Mouse (Mus musculus) limb, embryonic 12.5 days (tissue): ENCODE data around the gene Eif4g3. TPM values are rescaled to one million over a fixed set of nuclear protein-coding genes. Genes with fewer than 3 reads are reported as not detected.
"Not testable (repeated sequence)": the region's sequence is repeated elsewhere in the genome, so short reads cannot be mapped to it uniquely, and the experiment has no call there.

Experiments
- ATAC-seq: fragments of 200-750 bp; cut with Nextera tagmentation; 2 replicates; pipeline ENCODE4 v1.8.0; 2017; ENCODE audit warnings: low read depth, moderate TSS enrichment; ENCODE audit not compliant: insufficient number of reproducible peaks, insufficient read depth, low FRiP score, low TSS enrichment
- H3K27ac ChIP-seq: fragments of 300-500 bp; sonication (generic); 2 replicates; pipeline ENCODE4 v1.5.1; 2016; ENCODE audit warnings: mild to moderate bottlenecking, moderate library complexity
- H3K27me3 ChIP-seq: fragments of 300-500 bp; sonication (generic); 2 replicates; pipeline ENCODE4 v1.6.1; 2016; ENCODE audit warnings: mild to moderate bottlenecking, moderate library complexity
- H3K36me3 ChIP-seq: fragments of 300-500 bp; sonication (generic); 2 replicates; pipeline ENCODE4 v1.6.1; 2016; ENCODE audit warnings: mild to moderate bottlenecking, moderate library complexity
- H3K4me1 ChIP-seq: fragments of 300-500 bp; sonication (generic); replicated peaks from 2 replicates; pipeline ENCODE4 v1.6.1; 2016
- H3K4me2 ChIP-seq: fragments of 300-500 bp; sonication (generic); 2 replicates; pipeline ENCODE4 v1.6.1; 2016; ENCODE audit warnings: mild to moderate bottlenecking, moderate library complexity
- H3K4me3 ChIP-seq: fragments of 300-500 bp; sonication (generic); replicated peaks from 2 replicates; pipeline ENCODE4 v1.5.1; 2016; ENCODE audit warnings: mild to moderate bottlenecking
- H3K9ac ChIP-seq: fragments of 300-500 bp; sonication (generic); replicated peaks from 2 replicates; pipeline ENCODE4 v1.6.1; 2016; ENCODE audit warnings: mild to moderate bottlenecking, moderate library complexity
- H3K9me3 ChIP-seq: fragments of 300-500 bp; sonication (generic); 2 replicates; pipeline ENCODE4 v1.6.1; 2016; ENCODE audit warnings: mild to moderate bottlenecking, moderate library complexity
- WGBS: fragments of 180-500 bp; shearing (Covaris S2); methylation state at CpG from one replicate; pipeline ENCODE4 v1.1.7; 2016; 5-methylcytosine and 5-hydroxymethylcytosine counted together
- polyA plus RNA-seq: library from polyadenylated mRNA; unstranded; fragments of >200 nt; fragmentation: Nextera tagmentation; extraction: Ambion mirVana; gene quantifications from 2 replicates; pipeline ENCODE4 v1.2.1, GENCODE M21; 2016

Gene Eif4g3
- polyA plus RNA-seq, 1 experiment from 2014 or later = 48.2 TPM

DNA sequence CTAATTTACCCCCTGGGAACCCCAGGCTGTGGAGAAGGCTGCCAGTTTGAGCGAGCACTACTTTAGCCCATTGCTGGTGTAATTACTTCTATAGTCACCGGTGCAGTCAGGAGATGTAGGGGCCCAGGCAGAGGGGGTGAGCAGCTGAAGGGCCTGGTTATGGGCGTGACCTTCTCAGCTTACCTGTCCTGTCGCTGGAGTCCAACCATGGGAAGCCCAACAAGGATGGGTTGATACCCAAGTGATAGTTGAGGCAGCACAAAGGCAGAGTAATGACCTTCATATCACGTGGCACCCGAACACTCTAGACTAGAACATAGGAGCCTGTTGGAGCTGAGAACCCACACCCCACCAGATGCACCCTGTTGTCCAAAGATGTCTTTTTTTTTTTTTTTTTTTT lies 29.4 kb upstream of the Eif4g3 start:
- Histone ChIP-seq H3K27ac (no peak overlapping the region), H3K4me2 (no peak overlapping the region), H3K36me3 (peaks cover 65% of the 10 kb centered on the region), H3K27me3 (no peaks in the 10 kb centered on the region), H3K4me3 (no peak overlapping the region), H3K9ac (no peak overlapping the region), H3K4me1 (no peaks in the 10 kb centered on the region), H3K9me3 (peaks cover 8% of the 10 kb centered on the region)
- WGBS = 89% methylated on average over 6 of the region's 6 CpGs
- ATAC-seq = no peak

DNA sequence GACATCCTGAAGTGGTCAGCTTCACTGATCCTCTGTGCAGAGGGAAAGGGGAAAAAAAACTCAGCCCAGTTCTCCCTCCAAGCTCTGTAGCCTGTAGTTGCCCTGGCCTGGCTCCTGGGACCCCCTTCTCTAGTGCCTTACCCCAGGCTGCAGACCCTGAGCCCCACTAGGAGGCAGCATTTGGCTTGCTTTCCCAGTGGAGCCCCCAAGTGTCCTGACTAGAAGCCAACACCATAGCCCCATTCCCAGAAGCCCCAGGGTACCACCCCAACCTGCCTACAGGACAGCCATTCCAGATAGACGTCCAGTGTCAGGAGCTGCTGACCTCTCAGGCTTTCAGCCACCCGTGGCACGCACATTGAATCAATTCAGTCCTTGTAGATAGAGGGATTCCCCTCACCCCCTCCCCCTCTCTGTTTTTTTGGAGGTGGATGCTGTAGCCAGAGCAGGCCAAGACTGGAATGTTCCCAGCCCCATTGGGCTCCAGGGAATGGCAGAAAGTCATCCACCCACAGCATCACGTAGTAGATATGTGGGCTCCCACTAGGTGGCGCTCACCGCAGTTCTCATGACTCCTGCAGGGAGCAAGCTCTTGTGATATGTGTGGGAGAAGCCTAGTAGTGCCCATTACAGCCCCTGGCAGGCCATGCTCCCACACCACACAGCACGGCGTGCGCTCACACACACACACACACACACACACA lies 28.8 kb upstream of the Eif4g3 start:
- no peak overlapping the region for H3K4me2 ChIP-seq
- peaks cover 59% of the 10 kb centered on the region for H3K36me3 ChIP-seq
- 65% methylated on average over 9 of the region's 9 CpGs for WGBS
- H3K27me3 ChIP-seq = no peaks in the 10 kb centered on the region
- ATAC-seq = no peak
- no peak overlapping the region for H3K9ac ChIP-seq
- no peak overlapping the region for H3K4me3 ChIP-seq
- H3K27ac ChIP-seq = no peak overlapping the region
- H3K4me1 ChIP-seq = no peaks in the 10 kb centered on the region
- peaks cover 8% of the 10 kb centered on the region for H3K9me3 ChIP-seq

DNA sequence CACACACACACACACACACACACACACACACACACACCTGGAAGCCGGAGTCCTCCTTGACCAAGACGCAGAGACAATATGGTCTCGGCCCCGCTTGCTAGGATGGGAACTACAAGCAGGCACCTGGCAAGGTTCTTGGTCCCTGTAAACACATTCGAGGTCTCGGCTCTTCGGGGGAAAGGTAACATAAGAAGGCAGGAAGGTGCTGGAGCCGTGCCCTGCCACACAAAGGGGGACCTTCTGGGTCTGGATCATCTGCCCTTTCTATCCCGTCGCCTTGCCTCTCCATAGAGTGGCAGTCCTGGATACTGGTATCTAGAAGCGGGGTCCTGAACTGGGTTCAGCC lies 28.3 kb upstream of the Eif4g3 start:
- no peak overlapping the region for H3K4me2 ChIP-seq
- no peak for ATAC-seq
- H3K27ac ChIP-seq = no peak overlapping the region
- H3K4me3 ChIP-seq = no peak overlapping the region
- 95% methylated on average over 11 of the region's 11 CpGs for WGBS
- no peak overlapping the region for H3K9ac ChIP-seq
- H3K4me1 ChIP-seq = no peaks in the 10 kb centered on the region
- H3K9me3 ChIP-seq = peaks cover 3% of the 10 kb centered on the region
- H3K36me3 ChIP-seq = peaks cover 54% of the 10 kb centered on the region
- no peaks in the 10 kb centered on the region for H3K27me3 ChIP-seq

DNA sequence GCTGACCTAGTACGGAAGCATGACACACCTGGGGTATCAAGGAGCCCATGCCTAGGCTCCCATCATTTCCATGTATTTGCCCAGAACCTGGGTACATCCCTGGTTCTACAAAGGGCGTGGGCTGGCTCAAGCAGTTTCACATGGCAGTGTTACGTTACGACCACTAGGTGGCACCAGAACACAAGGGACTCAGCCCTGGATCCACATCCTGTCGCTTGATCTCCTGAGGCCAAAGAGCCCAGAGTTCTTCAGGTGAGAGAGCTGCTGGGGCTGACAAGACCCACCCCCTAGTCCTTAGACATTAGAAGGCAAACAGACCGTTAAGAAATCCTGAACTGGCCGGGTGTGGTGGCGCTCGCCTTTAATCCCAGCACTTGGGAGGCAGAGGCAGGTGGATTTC lies 24.6 kb upstream of the Eif4g3 start:
- Histone ChIP-seq H3K4me2 (no peak overlapping the region), H3K9ac (no peak overlapping the region), H3K9me3 (no peaks in the 10 kb centered on the region), H3K27ac (no peak overlapping the region), H3K27me3 (no peaks in the 10 kb centered on the region), H3K36me3 (peaks cover 20% of the 10 kb centered on the region), H3K4me3 (no peak overlapping the region), H3K4me1 (no peaks in the 10 kb centered on the region)
- ATAC-seq = no peak
- 12% methylated on average over 9 of the region's 9 CpGs for WGBS

DNA sequence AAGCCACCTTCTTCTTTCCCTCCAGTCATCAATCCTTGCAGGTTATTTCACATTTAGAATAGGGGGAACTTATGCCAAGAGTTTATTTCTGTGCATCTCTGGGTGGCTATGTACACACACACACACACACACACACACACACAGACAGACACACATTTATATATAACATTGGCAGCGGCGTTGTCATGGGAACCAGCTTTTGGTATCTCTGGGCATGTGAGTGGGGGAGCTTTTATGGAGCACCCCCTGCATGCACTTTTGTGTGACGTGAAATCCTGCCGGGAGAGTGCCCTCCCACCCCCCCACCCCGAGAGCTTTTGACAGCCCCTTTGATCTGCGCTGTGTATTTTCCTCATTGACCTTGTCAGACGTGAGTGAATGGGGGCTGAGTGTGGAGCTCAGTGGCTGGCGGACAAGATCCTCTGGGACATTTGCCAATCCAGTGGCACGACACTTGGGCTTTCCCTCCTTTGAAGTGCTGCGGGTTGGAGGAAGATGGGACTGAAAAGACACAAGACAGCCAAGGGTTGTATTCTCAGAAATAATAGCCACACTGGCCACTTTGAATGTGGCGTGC lies 22.1 kb upstream of the Eif4g3 start:
- not testable (repeated sequence) for H3K4me1 ChIP-seq, ATAC-seq, H3K27ac ChIP-seq, H3K9me3 ChIP-seq, H3K27me3 ChIP-seq, H3K4me2 ChIP-seq, H3K9ac ChIP-seq, H3K4me3 ChIP-seq, H3K36me3 ChIP-seq
- no CpG with 5 or more reads among the region's 11 CpGs for WGBS

DNA sequence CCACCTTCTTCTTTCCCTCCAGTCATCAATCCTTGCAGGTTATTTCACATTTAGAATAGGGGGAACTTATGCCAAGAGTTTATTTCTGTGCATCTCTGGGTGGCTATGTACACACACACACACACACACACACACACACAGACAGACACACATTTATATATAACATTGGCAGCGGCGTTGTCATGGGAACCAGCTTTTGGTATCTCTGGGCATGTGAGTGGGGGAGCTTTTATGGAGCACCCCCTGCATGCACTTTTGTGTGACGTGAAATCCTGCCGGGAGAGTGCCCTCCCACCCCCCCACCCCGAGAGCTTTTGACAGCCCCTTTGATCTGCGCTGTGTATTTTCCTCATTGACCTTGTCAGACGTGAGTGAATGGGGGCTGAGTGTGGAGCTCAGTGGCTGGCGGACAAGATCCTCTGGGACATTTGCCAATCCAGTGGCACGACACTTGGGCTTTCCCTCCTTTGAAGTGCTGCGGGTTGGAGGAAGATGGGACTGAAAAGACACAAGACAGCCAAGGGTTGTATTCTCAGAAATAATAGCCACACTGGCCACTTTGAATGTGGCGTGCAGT lies 17.9 kb upstream of the Eif4g3 start:
- H3K4me2 ChIP-seq, H3K27ac ChIP-seq, ATAC-seq, H3K36me3 ChIP-seq, H3K9ac ChIP-seq, H3K4me1 ChIP-seq, H3K27me3 ChIP-seq, H3K4me3 ChIP-seq, H3K9me3 ChIP-seq: not testable (repeated sequence)
- WGBS = no CpG with 5 or more reads among the region's 11 CpGs

DNA sequence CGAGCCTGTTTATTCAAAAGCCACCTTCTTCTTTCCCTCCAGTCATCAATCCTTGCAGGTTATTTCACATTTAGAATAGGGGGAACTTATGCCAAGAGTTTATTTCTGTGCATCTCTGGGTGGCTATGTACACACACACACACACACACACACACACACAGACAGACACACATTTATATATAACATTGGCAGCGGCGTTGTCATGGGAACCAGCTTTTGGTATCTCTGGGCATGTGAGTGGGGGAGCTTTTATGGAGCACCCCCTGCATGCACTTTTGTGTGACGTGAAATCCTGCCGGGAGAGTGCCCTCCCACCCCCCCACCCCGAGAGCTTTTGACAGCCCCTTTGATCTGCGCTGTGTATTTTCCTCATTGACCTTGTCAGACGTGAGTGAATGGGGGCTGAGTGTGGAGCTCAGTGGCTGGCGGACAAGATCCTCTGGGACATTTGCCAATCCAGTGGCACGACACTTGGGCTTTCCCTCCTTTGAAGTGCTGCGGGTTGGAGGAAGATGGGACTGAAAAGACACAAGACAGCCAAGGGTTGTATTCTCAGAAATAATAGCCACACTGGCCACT lies 13.7 kb upstream of the Eif4g3 start:
- not testable (repeated sequence) for H3K27ac ChIP-seq, H3K27me3 ChIP-seq, H3K36me3 ChIP-seq, H3K4me2 ChIP-seq, H3K9ac ChIP-seq, H3K4me1 ChIP-seq, H3K4me3 ChIP-seq, ATAC-seq, H3K9me3 ChIP-seq
- no CpG with 5 or more reads among the region's 11 CpGs for WGBS

DNA sequence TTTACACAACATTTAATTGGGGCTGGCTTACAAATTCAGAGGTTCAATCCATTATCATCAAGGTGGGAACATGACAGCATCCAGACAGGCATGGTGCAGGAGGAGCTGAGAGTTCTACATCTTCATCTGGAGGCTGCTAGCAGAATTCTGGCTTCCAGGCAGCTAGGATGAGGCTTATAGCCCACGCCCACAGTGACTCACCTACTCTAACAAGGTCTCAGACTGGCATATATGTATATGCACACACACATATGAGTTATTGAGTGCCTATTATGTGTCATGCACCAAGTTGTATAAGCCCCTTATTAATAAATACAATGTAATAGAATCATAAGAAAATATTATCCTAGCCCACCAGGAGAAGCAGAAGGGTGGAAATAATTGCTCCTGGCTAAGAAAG lies 10.0 kb upstream of the Eif4g3 start:
- H3K4me1 ChIP-seq = no peaks in the 10 kb centered on the region
- H3K27ac ChIP-seq = no peak overlapping the region
- no peak overlapping the region for H3K4me3 ChIP-seq
- no peaks in the 10 kb centered on the region for H3K27me3 ChIP-seq
- no peak overlapping the region for H3K4me2 ChIP-seq
- ATAC-seq = no peak
- no peaks in the 10 kb centered on the region for H3K9me3 ChIP-seq
- 71% methylated on average over 1 of the region's 1 CpGs for WGBS
- H3K36me3 ChIP-seq = no peaks in the 10 kb centered on the region
- H3K9ac ChIP-seq = no peak overlapping the region

DNA sequence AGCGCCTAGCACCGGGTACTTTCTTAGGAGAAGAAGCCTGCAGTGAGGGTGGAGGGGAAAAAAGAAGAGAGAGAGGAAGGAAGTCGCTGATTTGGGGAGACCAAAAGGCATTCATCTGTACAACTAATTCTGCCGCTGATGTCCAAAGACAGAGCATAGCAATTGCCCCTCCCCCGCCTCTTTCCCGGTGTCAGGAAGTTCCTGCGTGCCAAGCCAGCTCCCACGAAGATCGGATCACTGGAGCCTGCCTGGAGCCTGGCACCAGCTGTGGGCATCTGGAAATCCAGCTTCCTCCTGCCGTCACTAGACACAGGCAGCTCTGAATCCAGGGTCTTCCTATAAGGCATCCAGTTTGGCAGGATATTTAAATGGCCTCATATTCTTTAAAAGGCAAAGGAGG lies 8.6 kb upstream of the Eif4g3 start:
- Histone ChIP-seq H3K27ac (no peak overlapping the region), H3K4me3 (no peak overlapping the region), H3K27me3 (no peaks in the 10 kb centered on the region), H3K4me1 (no peaks in the 10 kb centered on the region), H3K9me3 (no peaks in the 10 kb centered on the region), H3K36me3 (no peaks in the 10 kb centered on the region), H3K4me2 (no peak overlapping the region), H3K9ac (no peak overlapping the region)
- ATAC-seq = no peak
- WGBS = 46% methylated on average over 10 of the region's 10 CpGs

DNA sequence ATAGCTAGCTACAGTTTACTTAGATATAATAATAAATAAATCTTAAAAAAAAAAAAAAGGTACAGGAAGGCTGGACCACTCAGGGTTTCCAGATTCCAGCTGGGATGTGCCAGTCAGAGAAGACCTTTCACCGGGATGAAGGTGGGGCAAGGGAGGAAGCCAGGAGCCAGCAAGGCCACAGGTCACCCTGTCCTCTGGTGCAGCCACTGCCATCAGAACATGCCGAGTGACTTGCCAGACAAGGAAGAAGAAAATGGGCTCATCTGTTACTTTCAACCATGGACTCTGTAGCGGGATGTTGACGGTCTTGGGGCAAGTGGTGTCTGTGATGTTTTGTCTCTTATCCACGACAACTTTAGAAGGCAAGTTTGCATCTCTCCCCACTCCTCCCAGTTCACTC lies 8.1 kb upstream of the Eif4g3 start:
- 77% methylated on average over 5 of the region's 5 CpGs for WGBS
- Histone ChIP-seq H3K27me3 (no peaks in the 10 kb centered on the region), H3K9me3 (no peaks in the 10 kb centered on the region), H3K9ac (no peak overlapping the region), H3K27ac (no peak overlapping the region), H3K4me2 (no peak overlapping the region), H3K36me3 (no peaks in the 10 kb centered on the region), H3K4me1 (no peaks in the 10 kb centered on the region), H3K4me3 (no peak overlapping the region)
- no peak for ATAC-seq

DNA sequence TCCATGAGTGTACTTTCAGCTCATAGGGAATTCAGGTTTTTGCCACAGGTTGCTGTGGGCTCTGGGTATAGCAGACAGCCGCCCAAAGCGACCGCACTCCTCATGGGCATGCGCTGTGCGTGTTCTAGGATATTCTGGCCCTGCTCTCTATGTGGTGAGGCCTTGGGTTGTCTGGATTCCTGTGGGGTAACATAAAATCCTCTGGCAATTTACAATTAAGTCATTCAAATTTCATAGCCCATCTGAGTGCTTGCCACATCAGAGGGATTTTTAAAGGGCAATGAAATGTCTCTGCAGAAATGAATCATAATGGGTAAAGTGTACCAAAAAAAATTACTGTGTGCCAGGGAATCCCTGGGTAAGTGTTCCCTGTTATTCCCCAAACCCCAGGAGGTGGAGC lies 3.4 kb upstream of the Eif4g3 start:
- Histone ChIP-seq H3K36me3 (no peaks in the 10 kb centered on the region), H3K4me1 (no peaks in the 10 kb centered on the region), H3K9me3 (no peaks in the 10 kb centered on the region), H3K27me3 (peaks cover 10% of the 10 kb centered on the region; the same call in 1 of the 2 replicates), H3K27ac (no peak overlapping the region), H3K4me3 (no peak overlapping the region), H3K9ac (no peak overlapping the region), H3K4me2 (no peak overlapping the region)
- WGBS = 77% methylated on average over 5 of the region's 5 CpGs
- no peak for ATAC-seq
